Comparison of ENCODE assay signal across 8 mouse cellular contexts in genomic region chr2:35679812-35680672, GRCm38 (mm10).
A peak's percentile ranks its signal among the peaks of the same experiment; 100 is the strongest.
DNase-seq lines count a peak whose midpoint lies in the region; ATAC-seq lines count a peak whose summit lies in the region.

No protein-coding gene starts in this region.

- peak overlapping the region; percentile 18; the same call in 1 of the 2 replicates for H3K4me2 ChIP-seq in heart, embryonic 13.5 days

- 30% methylated on average over 10 of the region's 10 CpGs for WGBS in heart, embryonic 13.5 days

- H3K4me1 ChIP-seq in heart, embryonic 13.5 days, result peaks cover 100% of the 10 kb centered on the region

- 0 out of 2 replicates have a peak, but pooled peaks have one; percentile 5 for ATAC-seq in heart, embryonic 13.5 days (ENCODE audit: extremely low read depth, insufficient number of reproducible peaks, low FRiP score, low TSS enrichment)
- ATAC-seq in megakaryocyte progenitor cell, adult 5-6 weeks (replicated peaks; ENCODE audit: poor library complexity), result peak; percentile 82

- DNase-seq in heart, adult 11 months, result peak; percentile 98
- DNase-seq in heart, postnatal 25 days (ENCODE audit: low spot score), result no peak
- DNase-seq in adrenal gland, postnatal 25 days, result peak; percentile 68
- peak; percentile 68 to 83 for DNase-seq in kidney, postnatal 36 days
- no peak for DNase-seq in left cerebral cortex, adult 8-10 months (ENCODE audit: low spot score in 2 of 2)
- DNase-seq in testis, postnatal 10 days (ENCODE audit: low spot score), result no peak

- intact Hi-C loops in heart, postnatal 25 days (cut with DNase I), result no loop called here

- H3K27me3 ChIP-seq in heart, embryonic 13.5 days (replicated peaks), result no peaks in the 10 kb centered on the region

- no peaks in the 10 kb centered on the region for H3K9me3 ChIP-seq in heart, embryonic 13.5 days

- H3K9ac ChIP-seq in heart, embryonic 13.5 days, result peak overlapping the region; percentile 61

- H3K4me3 ChIP-seq in heart, embryonic 13.5 days, result no peak overlapping the region

- H3K36me3 ChIP-seq in heart, embryonic 13.5 days, result no peaks in the 10 kb centered on the region

- peak overlapping the region; percentile 84 for H3K27ac ChIP-seq in heart, embryonic 13.5 days (replicated peaks)

Comparison
In these comparisons a context has a peak if more than half of its experiments do, and no peak if none do; other contexts are left out.
1. DNase-seq: peak in heart, adult 11 months (single experiment), adrenal gland, postnatal 25 days (single experiment) and kidney, postnatal 36 days (2 of 2); none in heart, postnatal 25 days (single experiment), left cerebral cortex, adult 8-10 months (0 of 2) and testis, postnatal 10 days (single experiment).